Mouse (Mus musculus): Measurements from ENCODE around the gene Rnf150.

The Rnf150 gene

GRCm38 (mm10) chr8:82863041-82863744, at the start of gene Rnf150:
Gene Rnf150 (plus strand): TSS chr8:82863356.
- peak; percentile 40 for DNase-seq (ENCODE audit: low spot score)

- no peak for DNase-seq (ENCODE audit: low spot score)
Measured at GRCm38 (mm10) chr8:82826135-82827046, 36.8 kb upstream of the Rnf150 start.

- no peak for DNase-seq (ENCODE audit: low spot score)
Measured at GRCm38 (mm10) chr8:82840415-82840814, 22.7 kb upstream of the Rnf150 start.

DNA sequence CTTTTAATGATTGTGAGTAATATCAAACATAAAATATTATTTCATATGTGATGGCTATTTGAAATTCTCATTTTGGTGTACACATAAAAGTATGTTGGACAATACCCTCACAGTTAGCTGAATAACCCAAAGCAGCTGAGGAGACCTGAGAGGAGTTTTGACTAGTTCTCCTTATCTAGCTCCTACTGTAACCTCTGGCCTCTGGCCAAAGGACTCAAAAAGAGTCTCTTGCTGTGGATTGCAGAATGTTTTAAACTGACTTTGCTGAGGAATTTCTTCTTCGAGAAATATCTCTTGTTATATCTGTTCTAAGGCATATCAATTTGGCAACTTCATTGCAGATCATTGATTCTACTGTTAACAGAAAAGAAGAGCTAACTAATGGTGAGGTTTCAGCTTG, 22.2 kb upstream of the Rnf150 start:
- DNase-seq (ENCODE audit: low spot score), result no peak

GRCm38 (mm10) chr8:82841520-82842142, 21.5 kb upstream of the Rnf150 start:
- DNase-seq (ENCODE audit: low spot score), result no peak

GRCm38 (mm10) chr8:82843697-82844096, 19.5 kb upstream of the Rnf150 start:
- DNase-seq (ENCODE audit: low spot score), result no peak

DNA sequence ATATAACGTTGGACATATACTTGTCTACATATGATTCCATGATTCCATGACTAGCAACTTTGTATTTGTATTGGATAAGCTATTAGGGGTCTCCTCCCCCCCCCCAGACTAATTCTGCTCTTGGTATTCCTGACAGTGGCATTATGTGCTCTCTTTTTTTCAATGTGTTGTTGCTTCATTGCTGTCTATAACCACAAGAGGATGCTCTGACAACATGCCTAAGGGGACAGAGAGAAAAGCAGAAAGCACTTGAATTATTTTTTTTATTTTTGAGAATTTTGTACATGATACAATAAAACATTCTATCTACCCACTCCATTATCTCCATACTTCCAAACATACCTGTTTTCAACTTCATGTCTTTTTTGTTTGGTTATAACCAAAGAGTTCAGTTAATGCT, 18.7 kb upstream of the Rnf150 start:
- DNase-seq (ENCODE audit: low spot score), result no peak

DNA sequence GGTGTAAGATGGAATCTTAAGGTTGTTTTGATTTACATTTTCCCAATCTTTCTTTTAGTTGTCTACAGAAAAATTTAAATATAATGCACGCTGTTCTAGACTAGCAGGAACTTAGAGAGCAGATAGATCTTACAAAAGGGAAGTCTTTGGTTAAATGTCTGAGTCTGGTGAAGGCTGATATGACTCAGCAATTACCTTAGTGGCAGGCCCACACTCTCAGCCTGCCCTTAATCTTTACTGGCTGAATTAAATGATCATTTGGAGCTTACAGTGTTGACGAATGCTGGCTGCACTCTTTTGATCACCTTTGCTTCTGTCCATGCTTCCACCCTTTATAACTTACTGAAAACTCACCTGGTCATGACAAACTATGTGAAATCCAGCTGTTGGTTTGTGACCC, 17.1 kb upstream of the Rnf150 start:
- DNase-seq (ENCODE audit: low spot score), result no peak

DNA sequence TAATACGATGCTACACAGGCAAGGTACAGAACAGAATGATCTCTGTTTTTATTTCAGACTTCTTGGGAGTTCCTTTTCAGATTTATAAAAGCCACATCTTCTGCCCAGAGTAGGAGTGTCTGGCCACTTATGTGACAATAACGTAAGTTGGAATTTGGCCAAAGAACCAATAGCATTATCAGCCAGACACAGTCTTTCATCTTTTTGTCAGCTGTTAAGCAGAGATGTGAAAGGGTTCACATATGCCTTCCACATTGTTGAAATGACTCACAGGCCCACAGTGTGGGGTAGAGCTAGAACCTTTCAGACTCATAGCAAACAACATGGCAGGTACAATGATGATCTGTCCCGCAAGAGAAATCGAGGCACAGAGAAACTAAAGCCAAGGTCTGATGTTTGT, 16.4 kb upstream of the Rnf150 start:
- no peak for DNase-seq (ENCODE audit: low spot score)

DNA sequence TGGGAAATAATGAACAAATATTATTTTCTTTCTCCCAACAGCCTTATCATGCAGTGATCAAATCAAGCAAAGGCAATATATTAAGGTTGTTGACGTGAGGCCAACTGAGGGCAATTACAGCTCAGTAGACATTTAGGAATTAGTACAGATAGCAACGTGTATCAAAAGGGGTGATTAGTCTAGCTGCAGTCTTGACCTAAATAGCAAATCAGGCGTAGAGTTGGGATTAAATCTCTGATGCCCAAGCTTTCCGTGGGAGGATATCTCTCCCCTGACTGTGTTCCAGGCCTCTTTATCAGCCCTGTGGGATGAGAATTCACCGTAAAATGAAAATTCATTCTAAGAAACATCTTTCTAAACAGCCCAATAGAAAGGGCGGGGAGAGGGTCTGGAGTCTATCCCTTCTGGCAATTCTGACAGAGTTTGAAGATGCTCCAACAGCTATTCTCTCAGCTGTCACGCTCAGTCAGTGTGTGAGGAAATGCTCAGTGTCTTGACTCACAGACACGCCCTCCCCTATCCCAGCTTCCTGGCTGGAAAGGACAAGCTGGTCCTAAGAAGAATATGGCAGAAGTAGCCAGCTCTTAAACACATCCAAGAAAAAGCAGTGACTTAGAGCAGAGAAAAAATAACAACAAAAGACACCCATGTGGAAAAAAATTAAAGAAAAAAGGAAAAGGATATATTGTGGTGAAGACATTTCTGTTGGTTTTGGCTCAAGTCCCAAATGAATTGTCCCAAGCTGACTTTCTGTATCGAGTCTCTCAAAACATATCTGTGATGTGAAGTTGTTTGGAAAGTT, 4.4 kb upstream of the Rnf150 start:
- no peak for DNase-seq (ENCODE audit: low spot score)

- DNase-seq (ENCODE audit: low spot score), result no peak
Measured at GRCm38 (mm10) chr8:82859343-82859620, 3.9 kb upstream of the Rnf150 start.

GRCm38 (mm10) chr8:82863745-82864520, 777 bp downstream of the Rnf150 start:
- peak; percentile 7 for DNase-seq (ENCODE audit: low spot score)

- DNase-seq (ENCODE audit: low spot score), result no peak
Measured at GRCm38 (mm10) chr8:82864521-82864818, 1.3 kb downstream of the Rnf150 start.

GRCm38 (mm10) chr8:82865239-82865638, 2.1 kb downstream of the Rnf150 start:
- no peak for DNase-seq (ENCODE audit: low spot score)

DNA sequence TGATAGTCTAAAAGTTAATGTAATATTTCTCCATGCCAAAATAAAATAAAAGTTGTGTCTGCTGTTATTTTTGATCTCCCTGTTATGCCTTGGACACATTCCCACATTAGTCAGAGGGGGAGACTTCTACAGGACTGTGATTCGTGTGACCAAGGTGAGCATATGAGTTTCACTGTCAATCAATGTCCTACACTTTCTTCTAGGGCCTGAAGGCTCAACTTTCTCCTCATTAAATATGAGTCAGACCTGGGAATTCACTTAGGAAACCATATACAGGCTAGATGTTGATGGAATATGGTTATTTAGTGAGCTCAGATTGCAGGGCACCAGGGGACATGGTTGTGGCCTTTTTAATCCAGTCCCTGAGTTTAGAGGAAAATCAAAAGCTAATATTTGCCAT, 3.1 kb downstream of the Rnf150 start:
- DNase-seq (ENCODE audit: low spot score), result no peak

GRCm38 (mm10) chr8:82870840-82871490, 7.8 kb downstream of the Rnf150 start:
- DNase-seq (ENCODE audit: low spot score), result no peak

GRCm38 (mm10) chr8:82871986-82872385, 8.8 kb downstream of the Rnf150 start:
- no peak for DNase-seq (ENCODE audit: low spot score)

DNA sequence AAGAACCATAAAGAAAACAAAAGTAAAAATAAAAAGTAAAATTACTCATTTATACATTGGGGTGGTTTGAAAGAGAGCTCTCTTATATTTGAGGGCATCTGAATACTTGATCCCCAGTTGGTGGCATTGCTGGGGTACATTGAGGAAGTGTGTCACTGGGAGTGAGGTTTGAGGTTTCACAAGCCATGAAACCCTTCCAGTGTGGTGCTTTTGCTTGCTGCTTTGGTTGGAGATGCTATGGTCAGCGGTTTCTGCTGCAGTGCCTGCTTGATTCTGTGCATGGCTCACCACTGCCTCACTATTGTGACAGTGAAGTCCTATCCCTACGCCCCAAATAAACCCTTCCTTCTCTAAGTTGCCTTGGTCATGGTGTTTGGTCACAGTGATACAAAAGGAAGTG, 10.9 kb downstream of the Rnf150 start:
- no peak for DNase-seq (ENCODE audit: low spot score)

DNA sequence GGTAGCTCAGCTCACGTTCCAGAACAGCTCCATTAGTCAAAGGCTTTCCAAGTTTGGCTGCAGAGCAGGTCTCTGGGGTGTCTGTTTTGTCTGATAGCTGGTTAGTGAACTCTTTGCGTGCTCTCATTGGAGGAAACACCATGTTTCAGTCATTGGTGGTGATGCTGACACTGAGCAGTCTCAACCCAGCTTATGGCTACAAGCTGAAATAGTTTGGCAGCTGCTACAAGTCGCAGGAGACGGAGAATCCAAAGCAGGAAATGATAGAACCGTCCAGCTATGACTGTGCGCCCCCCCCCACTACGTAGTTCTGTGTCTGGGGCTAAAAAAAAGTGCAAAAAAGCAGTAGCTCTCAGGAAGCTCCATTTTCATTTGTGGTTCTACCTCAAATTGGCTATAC, 12.0 kb downstream of the Rnf150 start:
- no peak for DNase-seq (ENCODE audit: low spot score)

GRCm38 (mm10) chr8:82884480-82884879, 21.3 kb downstream of the Rnf150 start:
- no peak for DNase-seq (ENCODE audit: low spot score)

DNA sequence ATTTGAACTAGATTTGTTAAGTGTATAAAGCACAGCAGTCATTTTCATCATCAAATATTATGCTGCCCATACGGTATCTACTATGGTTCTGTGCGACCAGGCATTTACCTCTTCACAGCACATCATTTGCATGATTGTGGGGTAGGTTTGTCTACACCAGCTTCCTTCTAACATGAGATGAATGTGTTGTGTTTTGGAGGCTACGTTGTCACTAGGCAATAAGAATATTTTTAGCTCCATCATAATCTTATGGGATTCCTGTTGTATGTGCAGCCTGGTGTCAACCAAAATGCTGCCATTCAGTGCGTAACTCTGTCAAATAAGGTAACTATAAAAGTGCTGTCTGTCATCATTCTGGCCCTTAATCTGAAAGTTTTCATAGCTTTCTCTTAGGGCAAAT, 24.1 kb downstream of the Rnf150 start:
- no peak for DNase-seq (ENCODE audit: low spot score)

All from ovary, adult 18-20 months (tissue).